Mouse (Mus musculus) lung, adult 10 weeks (tissue): ENCODE results near the gene Cryz. TPM values are rescaled to one million over a fixed set of nuclear protein-coding genes. Genes with fewer than 3 reads are reported as not detected.

Experiments
- polyA plus RNA-seq: library from polyadenylated mRNA; stranded (reverse); fragments of 350-450 nt; fragmentation: Illumina TruSeq; extraction: RNeasy Lipid Tissue Mini Kit (QIAGEN cat#74804); gene quantifications from one replicate; pipeline ENCODE4 v1.2.3, GENCODE M21; 2014; ENCODE audit warnings: low read depth, low replicate concordance; ENCODE audit not compliant: insufficient read depth

The Cryz gene
- 6.8 TPM for polyA plus RNA-seq

GRCm38 (mm10) chr3:154596488-154596933, at the start of gene Cryz:
Gene Cryz, plus strand, starts transcription at chr3:154596711.

GRCm38 (mm10) chr3:154596934-154597554, 533 bp downstream of the Cryz start, which contains the start of gene Tyw3:
Gene Tyw3, minus strand, starts transcription at chr3:154597104.

GRCm38 (mm10) chr3:154663545-154663944, 67.0 kb downstream of the Cryz start, which contains the start of gene Erich3:
Gene Erich3, plus strand, starts transcription at chr3:154663859.

Other genes starting within 250 kb of the Cryz start
- 4.1 TPM for gene Tyw3, start 393 bp downstream of the Cryz start, polyA plus RNA-seq
- 1.9 TPM for gene Erich3, start 67.1 kb downstream of the Cryz start, polyA plus RNA-seq